Mouse (Mus musculus) neural tube, embryonic 11.5 days (tissue): ENCODE data around the gene Ankrd6. TPM values are rescaled to one million over a fixed set of nuclear protein-coding genes. Genes with fewer than 3 reads are reported as not detected.

Experiments used
- ATAC-seq: fragments of 200-750 bp; cut with Nextera tagmentation; 2 replicates; pipeline ENCODE4 v1.8.0; 2017; ENCODE audit warnings: moderate number of reproducible peaks, mild to moderate bottlenecking, moderate TSS enrichment, moderate library complexity; ENCODE audit not compliant: insufficient read depth, low FRiP score, low TSS enrichment
- DNase-seq: peaks from one replicate; pipeline ENCODE4 v3.0.0-alpha.2; 2015; ENCODE audit warnings: low spot score
- H3K27ac ChIP-seq: fragments of 300-500 bp; sonication (generic); 2 replicates; pipeline ENCODE4 v1.5.1; 2014; ENCODE audit warnings: low read depth, mild to moderate bottlenecking, low read length
- H3K27me3 ChIP-seq: fragments of 300-500 bp; sonication (generic); 2 replicates; pipeline ENCODE4 v1.6.1; 2014; ENCODE audit warnings: mild to moderate bottlenecking, low read length, mixed read lengths; ENCODE audit not compliant: control insufficient read depth, insufficient read depth
- H3K36me3 ChIP-seq: fragments of 300-500 bp; sonication (generic); 2 replicates; pipeline ENCODE4 v1.6.1; 2014; ENCODE audit warnings: mild to moderate bottlenecking, low read length, moderate library complexity, mixed read lengths; ENCODE audit not compliant: control insufficient read depth, insufficient read depth
- H3K4me1 ChIP-seq: fragments of 300-500 bp; sonication (generic); 2 replicates; pipeline ENCODE4 v1.6.1; 2014; ENCODE audit warnings: low read length, mixed read lengths; ENCODE audit not compliant: control insufficient read depth, insufficient read depth
- H3K4me2 ChIP-seq: fragments of 300-500 bp; sonication (generic); 2 replicates; pipeline ENCODE4 v1.6.1; 2014; ENCODE audit warnings: low read depth, mild to moderate bottlenecking, moderate library complexity
- H3K4me3 ChIP-seq: fragments of 300-500 bp; sonication (generic); 2 replicates; pipeline ENCODE4 v1.5.1; 2014; ENCODE audit warnings: low read depth, low read length
- H3K9ac ChIP-seq: fragments of 300-500 bp; sonication (generic); 2 replicates; pipeline ENCODE4 v1.6.1; 2014; ENCODE audit warnings: mild to moderate bottlenecking, low read length
- H3K9me3 ChIP-seq: fragments of 300-500 bp; sonication (generic); 2 replicates; pipeline ENCODE4 v1.6.1; 2016; ENCODE audit warnings: low read length; ENCODE audit not compliant: control insufficient read depth
- WGBS: fragments of 180-500 bp; shearing (Covaris S2); extraction: QIAGEN DNeasy Blood & Tissue Kit; methylation state at CpG from one replicate; pipeline ENCODE4 v1.1.7; 2014; 5-methylcytosine and 5-hydroxymethylcytosine counted together
- polyA plus RNA-seq: library from polyadenylated mRNA; unstranded; fragments of >200 nt; fragmentation: Nextera tagmentation; extraction: Ambion mirVana; gene quantifications from 2 replicates; pipeline ENCODE4 v1.2.1, GENCODE M21; 2014

Ankrd6 gene
- polyA plus RNA-seq, 1 experiment from 2014 or later = 31.3 TPM

- WGBS = 9% methylated on average over 13 of the region's 13 CpGs
These were observed 34.4 kb upstream of the Ankrd6 start for GRCm38 (mm10) chr4:32984801-32985675.

GRCm38 (mm10) chr4:32984242-32984641, 33.6 kb upstream of the Ankrd6 start:
- WGBS = under 1% methylated on average over 13 of the region's 13 CpGs
- Histone ChIP-seq H3K9ac (peak overlapping the region; percentile 97), H3K27ac (peak overlapping the region; percentile 94; the same call in 1 of the 2 replicates), H3K27me3 (no peaks in the 10 kb centered on the region), H3K36me3 (no peaks in the 10 kb centered on the region), H3K4me2 (peak overlapping the region; percentile 84), H3K4me3 (peak overlapping the region; percentile 88), H3K9me3 (no peaks in the 10 kb centered on the region), H3K4me1 (0 out of 2 replicates have a peak, but pooled peaks cover 11% of the 10 kb centered on the region)
- DNase-seq (peak; percentile 20), ATAC-seq (no peak)

More at GRCm38 (mm10) chr4:32984801-32985675, 34.4 kb upstream of the Ankrd6 start:
- peak; percentile 60 for DNase-seq
- H3K36me3 ChIP-seq = no peaks in the 10 kb centered on the region
- ATAC-seq = no peak
- H3K27ac ChIP-seq = peak overlapping the region; percentile 94
- H3K4me2 ChIP-seq = peak overlapping the region; percentile 84
- peak overlapping the region; percentile 97 for H3K9ac ChIP-seq
- no peaks in the 10 kb centered on the region for H3K9me3 ChIP-seq
- 0 out of 2 replicates have a peak, but pooled peaks cover 11% of the 10 kb centered on the region for H3K4me1 ChIP-seq
- H3K27me3 ChIP-seq = no peaks in the 10 kb centered on the region
- H3K4me3 ChIP-seq = peak overlapping the region; percentile 88

- H3K4me3 ChIP-seq = peak overlapping the region; percentile 88
- ATAC-seq (peak; percentile 61), DNase-seq (peak; percentile 74)
- peak overlapping the region; percentile 84 for H3K4me2 ChIP-seq
- peak overlapping the region; percentile 94 for H3K27ac ChIP-seq
- under 1% methylated on average over 71 of the region's 94 CpGs for WGBS
- 0 out of 2 replicates have a peak, but pooled peaks cover 11% of the 10 kb centered on the region for H3K4me1 ChIP-seq
- H3K36me3 ChIP-seq = no peaks in the 10 kb centered on the region
- H3K9ac ChIP-seq = peak overlapping the region; percentile 97
- no peaks in the 10 kb centered on the region for H3K9me3 ChIP-seq
- H3K27me3 ChIP-seq = no peaks in the 10 kb centered on the region
These were observed 32.8 kb upstream of the Ankrd6 start for GRCm38 (mm10) chr4:32983176-32984155.

DNA sequence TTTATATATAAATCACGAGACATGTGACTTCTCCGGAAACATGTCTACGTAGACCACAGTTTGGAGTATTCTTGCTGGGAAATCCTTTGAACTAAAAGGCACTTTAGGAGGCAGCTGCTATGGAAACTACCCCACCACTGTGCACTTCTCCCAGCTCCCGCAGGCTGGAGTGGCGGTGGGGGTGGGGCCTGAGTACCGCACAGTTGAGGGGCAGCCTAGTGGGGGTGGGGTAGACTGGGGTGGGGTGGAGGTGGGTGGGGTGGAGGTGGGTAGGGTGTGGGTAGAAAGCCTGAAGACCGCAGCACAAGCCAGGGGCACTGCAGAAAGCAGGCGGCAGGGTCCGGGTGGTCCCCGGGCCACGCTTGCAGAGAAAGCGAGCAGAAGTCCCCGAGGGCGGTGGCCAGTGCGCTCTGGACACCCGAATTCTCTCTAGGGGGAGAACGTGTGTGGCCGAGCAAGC, 32.1 kb upstream of the Ankrd6 start, which contains the start of gene Rragd:
Gene Rragd (plus strand): TSS at position 322 of the 460 bp plus-strand sequence.
- no peaks in the 10 kb centered on the region for H3K27me3 ChIP-seq
- peak within 1 kb of the TSS; percentile 94 for H3K27ac ChIP-seq
- under 1% methylated on average over 16 of the region's 18 CpGs for WGBS
- H3K4me1 ChIP-seq = 0 out of 2 replicates have a peak, but pooled peaks cover 11% of the 10 kb centered on the region
- no peaks in the 10 kb centered on the region for H3K36me3 ChIP-seq
- peak within 1 kb of the TSS; percentile 84 for H3K4me2 ChIP-seq
- DNase-seq = peak; percentile 69
- peak within 1 kb of the TSS; percentile 97 for H3K9ac ChIP-seq
- peak; percentile 89 for ATAC-seq
- no peaks in the 10 kb centered on the region for H3K9me3 ChIP-seq
- peak within 1 kb of the TSS; percentile 88 for H3K4me3 ChIP-seq

- Histone ChIP-seq H3K27ac (no peak overlapping the region), H3K9me3 (no peaks in the 10 kb centered on the region), H3K4me1 (0 out of 2 replicates have a peak, but pooled peaks cover 11% of the 10 kb centered on the region), H3K9ac (peak overlapping the region; percentile 97; the same call in 1 of the 2 replicates), H3K36me3 (no peaks in the 10 kb centered on the region), H3K27me3 (no peaks in the 10 kb centered on the region), H3K4me2 (peak overlapping the region; percentile 84), H3K4me3 (peak overlapping the region; percentile 88)
- DNase-seq (peak; percentile 39), ATAC-seq (0 out of 2 replicates have a peak, but pooled peaks have one; percentile 28)
- 2% methylated on average over 15 of the region's 15 CpGs for WGBS
These were observed 31.5 kb upstream of the Ankrd6 start for GRCm38 (mm10) chr4:32982041-32982715.

GRCm38 (mm10) chr4:32981617-32982016, 31.0 kb upstream of the Ankrd6 start:
- 48% methylated on average over 5 of the region's 5 CpGs for WGBS
- Histone ChIP-seq H3K27me3 (no peaks in the 10 kb centered on the region), H3K4me3 (no peak overlapping the region), H3K4me1 (0 out of 2 replicates have a peak, but pooled peaks cover 11% of the 10 kb centered on the region), H3K9me3 (no peaks in the 10 kb centered on the region), H3K27ac (no peak overlapping the region), H3K9ac (no peak overlapping the region), H3K4me2 (peak overlapping the region; percentile 84), H3K36me3 (no peaks in the 10 kb centered on the region)
- DNase-seq (no peak), ATAC-seq (no peak)

DNA sequence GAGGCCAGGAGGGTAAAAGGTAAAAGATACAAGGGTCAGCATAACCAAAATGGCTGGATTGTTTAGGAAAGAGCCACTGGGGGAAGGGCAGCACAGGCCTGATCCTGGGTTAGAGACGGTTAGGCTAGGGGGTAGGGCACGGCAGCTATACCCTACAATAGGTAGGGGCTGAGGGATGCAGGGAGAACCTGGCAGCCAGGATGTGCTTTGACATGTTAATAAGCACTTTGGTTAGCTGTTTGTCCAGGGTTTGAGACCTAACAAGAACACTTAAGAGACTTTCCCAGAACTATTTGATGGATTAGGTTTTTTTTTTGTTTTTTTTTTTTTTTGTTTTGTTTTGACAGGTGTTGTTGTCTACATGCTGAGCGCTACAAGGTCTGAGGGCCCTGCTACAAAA, 29.4 kb upstream of the Ankrd6 start:
- no peak overlapping the region for H3K9ac ChIP-seq
- no peaks in the 10 kb centered on the region for H3K27me3 ChIP-seq
- no peak overlapping the region for H3K27ac ChIP-seq
- 0 out of 2 replicates have a peak, but pooled peaks cover 2% of the 10 kb centered on the region for H3K4me1 ChIP-seq
- WGBS = 64% methylated on average over 3 of the region's 3 CpGs
- ATAC-seq = no peak
- H3K36me3 ChIP-seq = no peaks in the 10 kb centered on the region
- no peak for DNase-seq
- no peak overlapping the region for H3K4me2 ChIP-seq
- H3K4me3 ChIP-seq = no peak overlapping the region
- H3K9me3 ChIP-seq = no peaks in the 10 kb centered on the region
